Mouse (Mus musculus) retina, postnatal 7 days (tissue): ENCODE measurements around the gene Tacr3.

Experiments
- DNase-seq: peaks from one replicate; pipeline ENCODE4 v3.0.0-alpha.2; 2012; ENCODE audit warnings: low read depth, low spot score

Tacr3 gene

GRCm38 (mm10) chr3:134828875-134829530 is at the start of gene Tacr3:
Gene Tacr3 (plus strand): TSS chr3:134829007.
- DNase-seq = no peak

- no peak for DNase-seq
Observed at GRCm38 (mm10) chr3:134828492-134828874, 324 bp upstream of the Tacr3 start.

- no peak for DNase-seq
Observed at GRCm38 (mm10) chr3:134829531-134829921, 719 bp downstream of the Tacr3 start.

GRCm38 (mm10) chr3:134851342-134851741 is 22.5 kb downstream of the Tacr3 start:
- no peak for DNase-seq

GRCm38 (mm10) chr3:134877701-134878100 is 48.9 kb downstream of the Tacr3 start:
- no peak for DNase-seq

GRCm38 (mm10) chr3:134895831-134896230 is 67.0 kb downstream of the Tacr3 start:
- DNase-seq = no peak

- DNase-seq = no peak
Observed at GRCm38 (mm10) chr3:134908890-134909289, 80.1 kb downstream of the Tacr3 start.

GRCm38 (mm10) chr3:134934703-134935102 is 105.9 kb downstream of the Tacr3 start:
- no peak for DNase-seq

- DNase-seq = no peak
Observed at GRCm38 (mm10) chr3:134935461-134935860, 106.7 kb downstream of the Tacr3 start.

GRCm38 (mm10) chr3:134963461-134963860 is 134.7 kb downstream of the Tacr3 start:
- DNase-seq = no peak

- DNase-seq = no peak
Observed at GRCm38 (mm10) chr3:134978902-134979301, 150.1 kb downstream of the Tacr3 start.

- DNase-seq = no peak
Observed at GRCm38 (mm10) chr3:134980140-134980539, 151.3 kb downstream of the Tacr3 start.
